Mouse (Mus musculus) layer of hippocampus, adult 11-12 months (tissue): Measurements from ENCODE around the gene Snx11.
A peak's percentile ranks its signal among the peaks of the same experiment; 100 is the strongest.

Experiments
- DNase-seq: peaks from one replicate; pipeline ENCODE4 v3.0.0; 2022; ENCODE audit warnings: low spot score

Gene Snx11

DNA sequence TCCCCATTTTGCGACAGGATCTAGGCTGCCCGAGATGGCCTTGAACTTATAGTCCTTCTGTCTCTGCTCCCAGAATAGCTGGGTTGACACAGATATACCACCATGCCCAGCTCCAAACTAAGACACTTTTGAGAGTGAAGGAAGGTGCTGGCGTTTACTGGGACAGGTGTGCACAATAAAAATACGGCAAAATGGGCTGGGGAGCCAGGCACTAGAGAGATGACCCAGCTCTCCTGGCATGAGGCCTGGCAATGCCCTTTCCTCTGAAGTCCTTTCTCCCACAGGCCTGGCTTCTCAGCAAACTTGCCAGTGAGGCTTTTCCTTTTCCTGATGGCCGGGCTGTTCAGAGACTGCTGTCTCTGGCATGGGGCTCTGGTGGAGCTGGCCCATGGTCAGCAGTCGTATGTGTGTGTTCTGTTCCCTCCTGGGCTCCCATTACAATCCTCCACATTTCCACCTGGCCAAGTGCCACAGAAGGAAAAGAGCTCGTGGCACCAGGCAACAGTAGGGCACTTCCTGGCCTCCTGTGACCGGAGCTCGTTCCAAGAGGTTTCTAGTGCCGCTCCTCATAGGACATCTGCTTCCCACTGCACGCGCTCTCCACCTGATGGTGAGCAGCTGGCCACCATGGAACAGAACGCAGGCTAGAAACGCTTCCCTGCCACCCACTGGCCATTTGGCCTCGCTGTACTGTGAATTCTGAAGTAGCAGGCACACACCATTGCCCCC lies 14.5 kb downstream of the Snx11 start:
- peak; percentile 36 for DNase-seq

GRCm38 (mm10) chr11:96761984-96762383 lies 15.4 kb downstream of the Snx11 start:
- no peak for DNase-seq

GRCm38 (mm10) chr11:96760042-96760441 lies 17.3 kb downstream of the Snx11 start:
- DNase-seq, result peak; percentile 71

GRCm38 (mm10) chr11:96758402-96758801 lies 19.0 kb downstream of the Snx11 start:
- DNase-seq, result no peak

DNA sequence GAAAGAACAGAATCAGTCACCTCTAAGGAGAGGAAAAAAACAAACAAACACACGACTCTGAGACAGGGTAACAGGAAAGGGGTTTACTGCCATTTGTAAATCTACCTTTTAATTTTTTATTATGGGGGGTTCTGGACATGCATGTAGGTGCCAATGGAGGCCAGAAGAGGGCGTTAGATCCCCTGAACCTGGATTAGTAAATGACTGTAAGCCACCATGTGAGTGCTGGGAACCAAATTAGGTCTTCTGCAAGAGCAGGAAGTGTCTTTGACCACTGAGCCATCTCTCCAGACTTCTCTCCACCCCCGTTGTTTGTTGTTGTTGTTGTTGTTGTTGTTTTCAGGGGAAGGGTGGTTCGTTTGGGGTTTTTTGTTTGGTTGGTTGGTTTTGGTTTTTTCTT lies 19.9 kb downstream of the Snx11 start:
- no peak for DNase-seq

GRCm38 (mm10) chr11:96755298-96755697 lies 22.1 kb downstream of the Snx11 start:
- DNase-seq, result no peak

- no peak for DNase-seq
Observed at GRCm38 (mm10) chr11:96747555-96747954, 29.8 kb downstream of the Snx11 start.

DNA sequence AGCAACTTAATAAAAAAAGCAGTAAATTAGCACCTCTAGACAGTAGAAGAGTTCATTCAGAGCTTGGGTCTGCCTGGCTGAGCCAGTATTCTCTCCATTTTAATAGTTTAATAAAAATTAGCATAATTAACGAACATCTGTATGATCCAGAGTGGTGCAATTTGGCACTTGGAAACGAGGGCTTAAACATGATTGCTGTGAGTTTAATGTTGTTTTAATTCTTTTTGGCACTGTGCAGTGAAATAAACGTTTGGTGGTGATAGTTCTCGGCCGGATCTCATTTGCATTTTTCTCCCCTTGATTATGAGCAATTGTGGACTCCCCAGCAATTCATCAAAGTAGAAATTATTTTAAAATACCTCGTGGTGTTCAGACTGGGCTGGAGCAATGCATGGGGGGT lies 30.7 kb downstream of the Snx11 start:
- DNase-seq, result no peak

DNA sequence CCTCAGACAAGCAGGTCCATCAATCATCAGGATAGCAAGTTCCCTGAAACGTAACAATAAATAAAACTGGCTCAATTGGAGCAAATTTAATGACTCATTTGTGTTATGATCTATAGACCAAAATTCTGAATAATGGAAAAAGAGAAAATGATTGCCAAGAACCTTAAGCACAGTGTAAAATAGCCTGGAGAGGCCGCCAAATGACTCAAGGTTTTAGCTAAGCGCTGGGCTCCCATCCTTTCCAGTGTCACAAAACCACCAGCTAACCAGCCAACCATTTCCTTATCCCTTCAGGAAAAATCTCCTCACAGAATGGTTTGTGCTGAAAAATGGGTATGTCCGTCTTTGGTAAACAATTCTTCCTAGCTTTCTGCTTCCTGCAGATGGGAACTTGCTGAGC lies 33.5 kb downstream of the Snx11 start:
- no peak for DNase-seq

DNA sequence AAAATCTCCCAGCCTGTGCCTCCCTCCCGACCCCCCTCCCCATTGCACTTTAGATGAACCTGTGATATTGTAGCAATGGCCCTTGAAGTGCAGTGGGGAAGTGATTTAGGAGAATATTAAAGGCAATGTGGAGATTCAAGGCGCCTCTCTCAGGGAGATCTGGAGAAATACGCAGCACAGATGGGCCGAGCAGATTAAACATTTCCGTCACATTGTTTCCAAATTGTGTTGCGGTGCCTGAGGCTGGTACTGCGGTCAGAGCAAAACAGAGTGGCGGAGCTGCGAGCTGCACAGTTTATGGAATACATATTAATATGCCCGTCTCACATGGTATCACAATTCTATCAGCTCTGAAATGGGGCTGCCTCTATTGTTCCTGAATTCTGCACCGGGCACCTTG lies 34.4 kb downstream of the Snx11 start:
- no peak for DNase-seq

DNA sequence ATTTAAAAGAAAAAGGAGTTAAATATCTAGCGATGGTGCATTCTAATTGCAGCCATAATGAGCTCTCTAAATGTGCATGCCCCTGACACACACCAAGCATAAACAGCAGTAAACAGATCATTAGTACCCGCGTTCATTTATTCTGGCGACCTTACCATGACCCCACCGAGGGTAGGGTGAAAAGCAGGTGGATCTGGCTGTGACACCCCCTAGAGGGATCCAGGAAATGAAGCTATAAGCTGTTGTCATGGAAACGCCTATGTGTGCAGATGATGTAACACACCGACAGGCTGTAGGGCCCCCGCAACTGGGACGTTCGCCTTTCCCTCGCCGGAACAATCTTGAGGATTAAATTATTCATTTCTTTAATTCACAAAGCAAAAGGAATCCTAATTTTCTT lies 35.4 kb downstream of the Snx11 start:
- no peak for DNase-seq

GRCm38 (mm10) chr11:96740796-96741195 lies 36.6 kb downstream of the Snx11 start:
- no peak for DNase-seq

DNA sequence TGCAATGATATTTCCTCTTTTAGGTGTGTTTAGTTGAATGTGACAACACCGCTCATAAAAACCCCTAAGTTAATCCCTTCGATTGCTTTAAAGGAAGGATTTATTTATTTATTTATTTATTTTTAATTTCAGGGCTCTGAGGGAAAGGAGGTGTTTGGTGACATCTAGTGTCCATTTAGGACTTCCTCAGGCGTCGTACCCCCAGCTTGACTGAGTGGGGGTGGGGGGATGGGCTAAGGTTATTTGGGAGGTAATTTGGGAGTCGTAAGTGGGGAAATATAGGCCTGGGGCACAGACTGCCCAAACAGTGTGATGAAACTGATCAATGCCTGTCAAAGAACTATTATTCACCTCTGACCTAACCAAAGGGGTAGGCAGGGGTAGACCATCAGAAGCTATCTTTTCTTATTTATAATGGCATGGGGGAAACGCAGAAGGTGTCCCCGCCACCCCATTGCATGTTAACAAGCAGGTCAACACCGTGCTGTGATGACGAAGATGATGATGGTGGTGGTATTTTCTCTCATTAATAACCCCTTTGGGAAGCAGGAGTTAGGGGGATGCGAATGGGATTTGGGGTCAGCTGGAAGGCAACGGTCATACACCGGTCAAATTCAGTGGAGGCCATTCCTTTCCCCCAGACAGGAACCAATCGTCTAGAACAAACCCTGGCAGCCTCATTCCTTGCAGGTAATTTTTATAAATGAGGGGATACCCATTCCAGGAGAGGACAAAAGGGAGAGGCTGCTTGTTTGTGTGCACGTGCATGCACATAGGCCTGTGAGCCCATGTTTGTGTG lies 39.5 kb downstream of the Snx11 start:
- DNase-seq, result no peak

DNA sequence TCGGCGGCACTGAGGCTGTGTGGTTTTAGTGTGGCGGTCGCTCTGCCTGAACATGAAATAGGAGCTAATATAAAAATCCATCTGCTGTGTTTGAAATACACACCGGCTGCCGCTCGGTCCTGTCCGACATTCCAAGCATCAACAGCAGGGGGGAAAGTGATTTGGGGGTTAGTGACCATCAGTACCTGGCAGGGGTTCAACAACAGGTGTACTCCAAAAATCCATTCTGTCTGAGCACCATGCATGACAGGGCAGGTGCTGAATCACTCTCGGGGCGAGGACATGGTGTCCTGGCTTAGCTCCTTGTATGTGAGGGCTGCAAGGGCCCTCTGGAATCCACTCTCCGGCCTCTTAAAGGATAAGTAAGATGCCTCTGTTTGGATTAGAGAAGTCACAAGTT lies 41.0 kb downstream of the Snx11 start:
- no peak for DNase-seq

GRCm38 (mm10) chr11:96735908-96736307 lies 41.5 kb downstream of the Snx11 start:
- peak; percentile 41 for DNase-seq

- DNase-seq, result no peak
Observed at GRCm38 (mm10) chr11:96732657-96733056, 44.7 kb downstream of the Snx11 start.

GRCm38 (mm10) chr11:96730327-96730726 lies 47.0 kb downstream of the Snx11 start:
- no peak for DNase-seq

DNA sequence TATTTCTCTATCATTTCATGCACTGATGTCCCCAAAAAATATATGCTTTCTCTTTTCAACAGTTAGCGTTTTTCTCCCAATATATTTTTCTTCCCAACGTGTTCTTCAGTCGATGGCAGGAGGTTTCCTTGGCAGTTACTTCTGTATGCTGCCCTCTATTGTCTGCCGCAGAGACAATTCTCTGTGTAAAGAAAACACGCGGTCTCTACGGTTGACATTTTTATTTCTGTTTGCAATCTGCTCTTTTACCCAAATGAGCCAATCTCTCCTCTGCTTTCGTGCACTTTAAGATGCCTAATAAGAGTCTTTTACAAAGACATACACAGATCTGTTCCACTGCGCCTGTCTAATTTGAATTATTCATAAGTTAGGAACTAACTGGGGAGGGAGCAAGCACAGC lies 47.9 kb downstream of the Snx11 start:
- DNase-seq, result peak; percentile 14

DNA sequence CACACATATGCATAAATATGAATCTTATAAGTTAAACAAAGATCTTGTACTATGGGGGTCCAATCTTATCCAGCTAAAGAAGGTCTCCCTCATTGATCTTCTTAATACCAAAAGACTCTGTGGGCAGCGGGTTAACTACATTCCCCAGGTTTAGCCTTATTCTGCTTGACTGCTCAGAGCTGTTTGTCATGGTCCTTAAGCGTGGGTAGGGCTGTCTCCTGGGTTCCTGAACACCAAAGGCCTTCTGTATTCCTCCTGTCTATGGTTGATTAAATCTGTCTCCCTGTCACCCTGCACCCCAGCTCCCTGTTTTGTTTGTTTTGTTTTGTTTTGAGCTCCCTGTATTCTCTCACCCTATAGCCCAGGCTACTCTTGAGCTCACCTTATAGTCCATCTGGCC lies 48.8 kb downstream of the Snx11 start:
- no peak for DNase-seq

DNA sequence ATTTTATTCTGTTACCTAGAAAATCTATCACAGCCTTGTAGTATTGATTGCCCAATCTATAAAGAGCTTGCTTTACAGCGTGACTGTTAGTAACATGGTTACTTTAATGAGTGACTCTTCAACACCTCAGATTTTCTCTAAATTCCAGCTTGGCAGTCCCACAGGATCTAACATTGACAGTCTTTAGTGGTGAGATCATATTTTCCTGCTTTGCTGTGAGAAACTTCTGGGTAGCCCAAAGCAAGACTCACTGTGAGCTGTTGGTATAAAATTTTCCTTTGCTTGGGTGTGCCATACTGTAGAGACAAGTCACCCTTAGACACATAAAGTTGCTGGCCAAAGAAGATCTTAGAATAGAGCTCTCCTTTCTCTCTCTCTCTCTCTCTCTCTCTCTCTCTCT lies 51.5 kb downstream of the Snx11 start:
- no peak for DNase-seq

GRCm38 (mm10) chr11:96718609-96719008 lies 58.8 kb downstream of the Snx11 start:
- DNase-seq, result no peak
